Mouse (Mus musculus) layer of hippocampus, adult 2 months (tissue): ENCODE results near the gene Cdc42bpa. TPM values are rescaled to one million over a fixed set of nuclear protein-coding genes. Genes with fewer than 3 reads are reported as not detected.
"Not testable (repeated sequence)": the region's sequence is repeated elsewhere in the genome, so short reads cannot be mapped to it uniquely, and the experiment has no call there.

Source experiments
- DNase-seq, 2 experiments: peaks; one replicate each; pipeline ENCODE4 v3.0.0; 2022; ENCODE audit warnings: low spot score in 2 of 2
- H3K27ac ChIP-seq: fragments of 200-600 bp; 2 replicates; pipeline ENCODE4 v1.8.1; 2022
- H3K4me3 ChIP-seq: fragments of 200-600 bp; 2 replicates; pipeline ENCODE4 v1.8.1; 2022; ENCODE audit warnings: mild to moderate bottlenecking
- CTCF ChIP-seq: fragments of 200-600 bp; conservative IDR thresholded peaks from 2 replicates; pipeline ENCODE4 v1.8.1; 2022; ENCODE audit warnings: antibody characterized with exemption, mild to moderate bottlenecking, moderate library complexity
- total RNA-seq, 2 experiments: library from RNA; stranded (reverse); gene quantifications; 2 replicates each; pipeline ENCODE4 v1.2.3; 2021

Cdc42bpa gene
- total RNA-seq, 2 experiments from 2014 or later, result 229 to 247 TPM

DNA sequence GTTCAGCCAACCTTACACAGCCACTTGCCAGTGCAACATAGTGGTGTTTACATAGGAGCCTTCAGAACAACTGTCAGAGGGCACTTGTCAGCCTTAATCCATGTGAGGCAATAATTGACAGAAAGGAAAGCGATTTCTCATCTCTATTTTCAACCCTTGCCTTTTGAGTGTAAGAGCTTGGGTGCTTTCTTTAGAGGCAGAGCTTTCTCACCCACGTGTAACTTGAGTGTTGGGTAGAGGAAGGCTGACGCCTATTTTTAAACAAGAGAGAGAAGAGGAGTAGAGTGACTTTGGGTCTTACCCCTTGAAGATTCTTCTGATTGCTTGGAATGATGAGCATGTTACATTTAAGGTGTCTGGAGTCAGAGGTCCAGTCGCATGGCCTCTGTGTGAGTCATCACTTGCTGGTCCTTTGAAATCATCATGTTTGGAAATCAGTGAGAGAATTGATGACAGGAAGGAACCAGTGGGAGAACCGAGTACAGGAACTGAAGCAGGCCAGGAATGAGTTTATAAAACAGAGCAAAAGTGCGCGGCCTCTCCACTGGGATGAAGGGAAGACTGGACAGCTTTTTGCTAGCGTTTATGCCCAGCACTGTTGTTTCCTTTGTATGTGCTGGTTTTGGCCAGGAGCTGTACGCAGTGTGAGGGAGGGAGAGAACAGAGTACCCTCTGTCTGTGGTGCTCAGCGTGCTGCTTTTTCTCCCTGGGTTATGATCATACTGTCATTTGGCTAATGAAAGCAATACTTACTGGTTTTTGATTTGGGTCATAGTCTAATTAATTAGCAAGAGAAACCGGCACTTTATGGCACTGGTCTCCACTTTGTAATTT, 61.4 kb downstream of the Cdc42bpa start:
- H3K27ac ChIP-seq, result peak overlapping the region; percentile 49
- DNase-seq, result no peak
- H3K4me3 ChIP-seq, result no peak overlapping the region
- TF ChIP-seq CTCF, result no peak

DNA sequence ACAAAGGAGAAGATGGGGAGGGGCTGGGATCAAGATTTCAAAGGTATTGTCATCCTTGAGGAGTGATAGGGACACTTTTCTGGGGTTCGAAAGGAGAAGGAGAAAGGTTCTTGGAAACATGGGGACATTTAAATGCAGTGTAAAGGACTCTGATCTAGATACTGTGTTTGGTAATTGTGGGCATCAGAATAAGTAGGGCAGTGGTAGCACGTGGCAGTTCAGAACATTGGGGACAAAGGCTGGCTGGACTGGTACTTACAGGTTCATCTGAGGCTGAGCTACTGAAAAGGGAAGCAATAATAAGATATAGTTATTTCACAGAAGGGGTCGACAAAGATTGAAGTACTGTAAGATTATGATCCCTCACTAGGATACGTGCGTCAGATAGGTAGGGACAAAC, 63.2 kb downstream of the Cdc42bpa start:
- no peak for DNase-seq
- no peak for TF ChIP-seq CTCF

DNA sequence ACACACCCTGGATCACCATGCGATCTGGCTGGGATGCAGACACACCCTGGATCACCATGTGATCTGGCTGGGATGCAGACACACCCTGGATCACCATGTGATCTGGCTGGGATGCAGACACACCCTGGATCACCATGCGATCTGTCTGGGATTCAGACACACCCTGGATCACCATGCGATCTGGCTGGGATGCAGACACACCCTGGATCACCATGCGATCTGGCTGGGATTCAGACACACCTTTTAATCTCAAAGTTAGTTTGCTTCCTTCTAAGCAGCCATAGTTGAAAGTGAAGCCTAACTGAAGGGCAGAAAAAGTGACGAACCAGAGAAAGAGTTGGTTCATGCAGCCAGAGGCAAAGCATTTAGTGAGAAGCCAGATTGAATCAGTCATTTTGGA, 69.6 kb downstream of the Cdc42bpa start:
- not testable (repeated sequence) for DNase-seq, H3K27ac ChIP-seq, H3K4me3 ChIP-seq

More for the DNA sequence above, 63.2 kb downstream of the Cdc42bpa start:
- H3K27ac ChIP-seq, result peak overlapping the region; percentile 37; the same call in 1 of the 2 replicates
- H3K4me3 ChIP-seq, result no peak overlapping the region

DNA sequence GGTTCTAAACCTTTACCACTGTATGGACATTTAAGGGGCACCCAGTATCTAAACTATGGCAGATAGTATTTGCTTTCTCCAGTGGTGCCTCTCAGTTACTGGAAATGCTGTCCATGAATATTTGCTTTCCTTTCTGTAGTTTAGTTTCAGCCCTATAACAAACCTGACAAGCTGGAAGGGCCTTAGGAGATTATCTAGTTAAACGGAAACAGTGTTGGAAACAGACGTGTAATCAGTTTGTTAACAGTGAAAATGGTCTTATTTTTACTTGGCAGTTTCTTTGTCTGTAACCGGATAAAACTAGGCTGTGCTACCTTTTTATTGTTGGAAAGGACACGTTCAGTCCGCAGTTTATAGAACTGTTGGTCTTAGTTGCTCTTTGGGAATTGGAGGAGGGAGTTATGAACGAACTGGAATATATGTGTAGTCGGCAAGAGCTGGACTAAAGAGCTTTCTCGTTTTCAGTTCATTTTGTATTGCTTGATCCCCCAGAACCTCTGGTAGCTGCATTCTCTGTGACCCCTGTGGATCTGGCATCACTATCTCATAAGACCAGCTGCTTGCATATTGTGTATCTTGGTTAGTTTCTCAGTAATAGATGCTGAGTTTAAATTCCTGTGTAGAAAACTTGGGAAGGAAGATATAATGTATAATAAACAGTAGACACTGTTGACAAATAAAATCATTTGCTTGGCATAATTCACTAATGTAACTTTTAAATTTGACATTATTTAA, 70.5 kb downstream of the Cdc42bpa start:
- no peak overlapping the region for H3K27ac ChIP-seq
- no peak for DNase-seq
- H3K4me3 ChIP-seq, result no peak overlapping the region
- no peak for TF ChIP-seq CTCF

DNA sequence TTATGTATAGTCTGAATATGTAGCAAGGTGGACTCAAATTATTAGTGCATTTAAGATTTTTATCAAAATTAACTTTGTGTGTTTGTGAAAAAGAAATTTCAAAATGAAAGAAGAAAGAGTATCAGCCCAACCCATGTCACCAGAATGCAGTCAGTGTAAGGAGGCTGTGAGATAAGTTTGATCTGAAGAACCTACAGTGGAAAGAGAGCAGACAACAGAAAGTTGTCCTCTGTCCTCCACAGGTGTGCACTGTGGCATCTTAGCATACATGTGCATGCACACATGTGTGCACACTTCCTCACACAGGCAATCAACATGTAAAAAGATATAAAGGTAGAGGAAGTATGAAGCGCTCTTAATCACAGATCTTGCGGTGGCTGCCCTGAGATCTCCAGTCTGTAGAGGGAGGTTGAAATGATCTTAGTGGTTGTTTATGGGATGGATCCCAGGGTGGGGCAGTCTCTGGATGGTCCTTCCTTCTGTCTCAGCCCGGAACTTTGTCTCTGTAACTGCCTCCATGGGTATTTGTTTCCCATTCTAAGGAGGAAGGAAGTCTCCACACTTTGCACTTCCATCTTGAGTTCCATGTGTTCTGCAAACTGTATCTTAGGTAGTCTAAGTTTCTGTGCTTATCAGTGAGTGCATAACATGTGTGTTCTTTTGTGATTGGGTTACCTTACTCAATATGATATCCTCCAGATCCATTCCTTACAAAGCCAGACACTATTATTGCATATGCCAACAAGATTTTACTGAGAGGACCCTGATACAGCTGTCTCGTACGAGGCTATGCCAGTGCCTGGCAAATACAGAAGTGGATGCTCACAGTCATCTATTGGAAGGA, 71.7 kb downstream of the Cdc42bpa start:
- Histone ChIP-seq H3K4me3 (no peak overlapping the region), H3K27ac (no peak overlapping the region)
- TF ChIP-seq CTCF, result no peak
- no peak for DNase-seq

DNA sequence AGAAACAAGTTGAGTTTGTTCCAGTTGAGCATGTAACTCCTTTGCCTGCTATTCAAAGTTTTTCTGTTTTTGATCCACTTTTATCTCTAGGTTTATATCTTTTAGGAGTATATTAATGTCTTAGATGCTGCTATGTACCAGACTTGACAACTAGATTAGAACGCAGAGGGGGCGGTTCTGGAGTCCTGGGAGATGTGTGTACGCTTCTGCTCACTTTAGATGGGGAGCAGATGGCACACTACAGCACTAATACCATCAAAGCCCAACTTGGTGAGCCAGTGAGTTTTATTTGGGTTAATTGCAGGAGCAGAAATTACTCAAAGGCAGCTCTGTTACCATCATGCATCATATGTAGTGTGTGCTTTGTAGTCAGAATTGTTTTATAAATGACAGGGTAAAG, 77.2 kb downstream of the Cdc42bpa start:
- TF ChIP-seq CTCF, result no peak
- Histone ChIP-seq H3K27ac (no peak overlapping the region), H3K4me3 (no peak overlapping the region)
- DNase-seq, result peak; percentile 61 to 81

DNA sequence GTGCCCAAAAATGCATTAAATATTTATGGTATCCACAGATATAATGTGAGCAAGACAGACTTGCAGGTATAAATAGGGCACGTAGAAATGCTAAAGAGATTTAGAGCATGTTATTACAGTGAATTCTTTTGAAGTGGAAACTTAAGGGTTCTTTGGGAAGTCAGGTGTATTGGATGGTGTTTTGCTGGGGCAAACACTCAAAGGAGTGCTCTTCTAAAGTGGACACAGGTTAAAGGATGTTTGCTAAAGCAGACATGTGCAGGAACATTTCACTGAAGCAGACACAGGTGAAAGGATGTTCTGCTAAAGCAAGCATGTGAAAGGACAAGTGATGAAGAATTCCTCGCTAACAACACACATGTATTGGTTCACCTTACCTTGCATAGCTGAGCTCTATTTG, 83.9 kb downstream of the Cdc42bpa start:
- Histone ChIP-seq H3K4me3 (no peak overlapping the region), H3K27ac (no peak overlapping the region)
- no peak for TF ChIP-seq CTCF
- DNase-seq, result no peak

DNA sequence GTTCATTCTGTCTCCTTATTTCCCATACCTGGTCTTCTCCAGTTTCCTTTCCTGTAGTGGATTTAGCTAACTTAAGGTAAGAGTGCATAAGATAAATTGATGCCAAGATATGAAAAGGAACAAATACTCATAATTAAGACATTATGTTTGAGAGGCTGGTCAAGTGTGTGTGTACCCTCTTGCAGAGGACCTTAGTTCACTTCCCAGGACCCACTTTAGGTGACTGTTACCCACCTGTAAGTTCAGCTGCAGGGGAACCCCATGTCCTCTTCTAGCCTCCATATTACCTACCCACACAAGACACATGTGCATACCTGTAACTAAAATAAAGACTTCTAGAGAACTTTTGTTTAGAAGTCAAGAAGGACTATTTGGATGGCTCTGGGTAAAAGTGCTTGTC, 84.9 kb downstream of the Cdc42bpa start:
- no peak for DNase-seq
- no peak overlapping the region for H3K4me3 ChIP-seq
- no peak overlapping the region for H3K27ac ChIP-seq
- no peak for TF ChIP-seq CTCF

DNA sequence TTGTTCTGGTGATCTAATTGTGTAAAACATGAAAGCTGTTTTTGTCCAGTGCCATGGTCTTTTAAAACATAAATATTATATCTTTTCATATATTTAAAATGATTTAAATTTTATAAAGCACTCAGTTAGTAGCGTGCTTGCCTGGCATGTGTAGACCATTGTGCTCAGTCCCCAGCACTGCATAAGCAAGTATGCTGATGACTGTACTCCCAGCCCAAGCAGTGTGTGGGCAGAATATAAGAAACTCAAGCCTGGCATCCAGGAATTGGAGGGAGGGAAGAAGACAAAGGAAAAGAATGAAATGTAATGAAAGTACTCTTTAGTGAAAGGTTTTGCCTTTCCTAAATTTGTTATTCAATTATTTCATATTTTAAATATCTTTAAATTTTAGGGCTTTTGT, 128.9 kb downstream of the Cdc42bpa start:
- Histone ChIP-seq H3K4me3 (no peak overlapping the region), H3K27ac (no peak overlapping the region)
- DNase-seq, result no peak
- TF ChIP-seq CTCF, result no peak

DNA sequence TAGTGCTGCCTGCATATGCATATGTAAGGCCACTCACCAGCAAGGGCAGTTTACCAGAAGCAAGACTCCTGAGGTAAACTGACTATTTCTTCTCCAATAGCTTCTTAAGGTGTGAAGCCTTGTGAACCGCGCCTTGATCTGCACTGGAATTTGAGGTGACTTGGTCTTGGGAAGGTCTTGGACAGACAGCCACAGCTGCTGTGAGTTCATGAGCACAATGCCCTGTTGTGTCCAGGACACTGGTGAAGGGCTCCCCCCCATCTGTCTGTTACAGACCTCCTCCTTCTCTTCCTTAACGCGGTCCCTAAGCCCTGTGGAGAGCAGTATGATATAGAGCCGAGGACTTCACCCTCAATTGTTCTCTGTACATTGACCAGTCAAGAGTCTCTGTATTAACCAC, 138.2 kb downstream of the Cdc42bpa start:
- no peak for TF ChIP-seq CTCF
- DNase-seq, result no peak
- Histone ChIP-seq H3K4me3 (no peak overlapping the region), H3K27ac (no peak overlapping the region)

DNA sequence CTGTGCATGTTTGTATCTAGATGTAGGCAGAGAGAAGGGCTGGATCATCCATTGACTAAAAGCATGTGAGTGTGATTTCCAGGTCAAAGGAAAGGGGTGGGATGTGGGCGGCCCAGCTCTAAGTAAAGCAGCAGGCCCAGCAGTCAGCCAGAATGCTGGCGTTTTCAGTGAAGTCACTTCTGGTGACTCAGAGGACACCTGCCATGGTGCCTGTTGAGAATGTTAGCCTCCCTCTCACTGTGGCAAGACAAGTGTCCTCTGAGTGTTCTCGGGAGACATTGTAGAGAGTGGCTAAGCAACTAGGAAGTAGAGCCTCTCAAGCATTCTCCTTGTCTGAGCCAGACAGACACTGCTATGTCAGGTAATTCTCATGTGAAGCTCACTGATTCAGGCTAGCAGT, 144.3 kb downstream of the Cdc42bpa start:
- no peak for TF ChIP-seq CTCF
- peak overlapping the region; percentile 28; the same call in 1 of the 2 replicates for H3K27ac ChIP-seq
- no peak overlapping the region for H3K4me3 ChIP-seq
- no peak for DNase-seq

DNA sequence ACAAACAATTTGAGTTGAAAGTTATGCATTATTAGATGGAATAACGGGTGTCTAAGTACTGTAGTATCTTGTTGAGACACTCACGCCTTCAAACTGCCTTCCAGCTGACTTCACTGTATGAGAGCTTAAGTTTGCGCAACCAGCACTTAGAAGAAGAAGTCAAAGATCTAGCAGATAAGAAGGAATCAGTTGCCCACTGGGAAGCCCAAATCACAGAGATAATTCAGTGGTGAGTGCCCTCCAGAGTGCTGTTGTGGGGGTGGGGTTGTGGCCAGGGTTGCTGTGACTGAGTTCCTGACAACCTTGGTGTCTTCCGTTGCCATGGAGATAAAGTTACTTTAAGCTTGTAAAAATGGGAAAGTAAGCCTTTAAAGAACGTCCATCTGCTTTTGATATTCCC, 148.8 kb downstream of the Cdc42bpa start:
- Histone ChIP-seq H3K4me3 (no peak overlapping the region), H3K27ac (0 out of 2 replicates have a peak overlapping the region, but pooled peaks have one; percentile 8)
- no peak for TF ChIP-seq CTCF
- DNase-seq, result no peak

DNA sequence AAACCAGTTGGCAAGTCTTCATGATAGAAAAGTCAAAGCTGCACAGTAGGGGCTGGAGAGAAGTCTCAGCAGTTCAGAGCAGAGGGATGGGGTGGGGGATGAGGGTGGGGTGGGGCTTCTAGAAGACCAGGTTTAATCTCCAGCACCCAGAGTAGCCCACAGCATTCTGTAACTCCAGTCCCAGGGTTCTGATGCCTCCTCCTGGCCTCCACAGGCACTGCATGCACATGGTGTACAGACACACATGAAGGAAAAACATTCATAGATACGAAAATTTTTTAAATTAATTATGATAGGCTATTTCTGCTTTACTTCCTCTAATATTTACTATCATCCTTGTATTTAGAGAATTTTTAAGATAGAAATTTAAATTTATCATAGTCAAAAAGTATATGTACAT, 156.3 kb downstream of the Cdc42bpa start:
- no peak for DNase-seq
- no peak overlapping the region for H3K4me3 ChIP-seq
- H3K27ac ChIP-seq, result no peak overlapping the region
- TF ChIP-seq CTCF, result peak; percentile 69
